Mouse (Mus musculus) E14TG2a.4 (cell line): ENCODE data around the gene Zcchc7.
A peak's percentile ranks its signal among the peaks of the same experiment; 100 is the strongest.

Experiments used
- H3K27me3 ChIP-seq: 2 replicates; pipeline ENCODE4 v1.6.1; 2014; ENCODE audit warnings: low read length, control low read depth; ENCODE audit not compliant: insufficient read depth
- H3K36me3 ChIP-seq: 2 replicates; pipeline ENCODE4 v1.6.1; 2014; ENCODE audit warnings: low read length, control low read depth; ENCODE audit not compliant: insufficient read depth
- H3K4me1 ChIP-seq: replicated peaks from 2 replicates; pipeline ENCODE4 v1.6.1; 2014; ENCODE audit warnings: low read depth, low read length, control low read depth
- H3K4me3 ChIP-seq: replicated peaks from 2 replicates; pipeline ENCODE4 v1.5.1; 2014; ENCODE audit warnings: mild to moderate bottlenecking, low read length
- H3K9me3 ChIP-seq: 2 replicates; pipeline ENCODE4 v1.6.1; 2014; ENCODE audit warnings: low read length, control low read depth
- CTCF ChIP-seq: conservative IDR thresholded peaks from 2 replicates; pipeline ENCODE4 v1.5.1; 2014; ENCODE audit warnings: low read length
- NANOG ChIP-seq: IDR thresholded peaks from 2 replicates; pipeline ENCODE4 v1.6.1; 2014; ENCODE audit warnings: borderline replicate concordance, low read length, mixed read lengths
- POU5F1 ChIP-seq: IDR thresholded peaks from 2 replicates; pipeline ENCODE4 v1.6.1; 2014; ENCODE audit warnings: low read length, borderline replicate concordance

Gene Zcchc7

DNA sequence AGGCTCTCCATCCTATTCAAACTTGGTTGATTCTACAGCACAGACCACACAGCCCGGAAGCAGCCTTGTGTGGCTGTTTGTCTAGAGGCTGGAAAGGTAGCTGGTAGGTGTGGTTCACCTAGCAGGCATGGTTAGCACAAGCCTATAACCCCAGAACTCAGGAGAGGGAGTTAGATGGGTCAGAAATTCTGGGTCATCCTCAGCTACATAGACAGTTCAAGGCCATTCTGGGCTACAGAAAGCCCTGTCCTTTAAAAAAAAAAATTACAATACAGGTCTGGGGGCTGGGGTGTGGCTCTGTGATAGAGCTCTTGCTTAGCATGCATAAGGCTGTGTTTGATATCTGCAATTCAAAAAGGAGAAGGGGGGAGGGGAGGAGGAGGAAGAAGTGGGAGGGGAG lies 192.6 kb downstream of the Zcchc7 start:
- no peaks in the 10 kb centered on the region for H3K36me3 ChIP-seq
- H3K4me1 ChIP-seq: peaks cover 68% of the 10 kb centered on the region
- H3K4me3 ChIP-seq: no peak overlapping the region
- no peaks in the 10 kb centered on the region for H3K27me3 ChIP-seq
- peaks cover 6% of the 10 kb centered on the region; the same call in 1 of the 2 replicates for H3K9me3 ChIP-seq
- no peak for TF ChIP-seq CTCF
- TF ChIP-seq POU5F1: no peak
- TF ChIP-seq NANOG: no peak

DNA sequence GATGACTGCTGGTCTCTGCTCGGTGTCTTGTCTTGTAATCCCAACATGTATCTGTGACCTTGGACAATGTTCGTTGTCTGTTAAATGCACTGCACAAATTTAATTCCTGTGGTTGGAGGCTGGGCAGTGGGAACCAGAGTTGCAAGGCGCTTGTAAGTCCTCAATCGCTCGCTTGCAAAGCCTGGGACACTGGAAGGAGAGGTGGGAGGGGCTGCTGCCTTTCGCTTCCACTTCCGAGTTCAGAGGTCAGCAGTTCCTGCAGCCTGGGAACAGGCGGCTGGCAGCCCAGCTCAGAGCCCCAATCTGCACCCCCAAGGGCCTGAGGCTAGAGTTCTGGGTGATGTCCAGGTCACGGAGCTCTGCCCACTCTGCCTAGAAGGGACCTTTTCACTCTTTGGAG lies 197.4 kb downstream of the Zcchc7 start:
- Histone ChIP-seq H3K27me3 (no peaks in the 10 kb centered on the region), H3K4me3 (peak overlapping the region; percentile 83), H3K4me1 (peaks cover 66% of the 10 kb centered on the region), H3K9me3 (peaks cover 6% of the 10 kb centered on the region; the same call in 1 of the 2 replicates), H3K36me3 (no peaks in the 10 kb centered on the region)
- TF ChIP-seq POU5F1 (no peak), NANOG (no peak), CTCF (no peak)

DNA sequence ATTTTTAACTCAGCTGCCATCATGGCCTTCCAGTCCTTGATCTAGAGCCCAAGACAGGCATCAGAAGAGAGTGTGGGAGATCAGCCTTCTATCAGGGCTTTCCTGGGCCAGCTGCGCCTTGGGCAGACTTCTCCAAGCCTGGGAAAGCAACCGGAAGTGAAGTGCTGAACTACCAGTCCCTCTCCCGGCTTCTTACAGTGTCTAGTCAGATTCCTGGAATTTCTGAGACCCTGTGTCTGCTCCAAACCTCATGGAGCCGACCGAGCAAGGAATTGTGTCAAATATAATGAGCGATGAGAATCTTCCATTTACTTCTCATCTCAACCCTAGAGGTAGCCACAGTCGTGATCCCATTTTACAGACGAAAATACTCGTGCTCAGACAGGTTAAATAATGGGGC lies 203.1 kb downstream of the Zcchc7 start:
- Histone ChIP-seq H3K27me3 (peaks cover under 1% of the 10 kb centered on the region; the same call in 1 of the 2 replicates), H3K4me3 (peak overlapping the region; percentile 60), H3K9me3 (no peaks in the 10 kb centered on the region), H3K36me3 (no peaks in the 10 kb centered on the region), H3K4me1 (peaks cover 79% of the 10 kb centered on the region)
- no peak for TF ChIP-seq CTCF

DNA sequence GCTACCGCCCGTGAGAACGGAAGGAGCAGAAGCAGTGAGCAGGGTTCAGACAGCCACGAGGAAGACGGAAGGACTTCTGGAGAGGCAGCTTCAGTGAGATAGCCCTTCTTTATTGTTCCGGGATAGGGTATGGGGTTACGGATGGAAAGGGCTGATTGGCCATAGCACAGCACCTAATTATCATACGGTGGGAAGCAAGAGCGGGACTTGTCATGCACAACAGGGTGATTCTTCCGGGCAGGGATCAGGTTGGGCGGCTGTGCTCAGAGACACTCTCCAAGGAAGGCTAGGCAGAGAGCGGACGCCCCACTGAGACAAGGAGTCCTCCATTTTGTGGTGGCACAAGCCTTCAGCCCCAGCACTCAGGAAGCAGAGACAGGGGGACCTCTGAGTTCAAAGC lies 203.5 kb downstream of the Zcchc7 start:
- H3K27me3 ChIP-seq: peaks cover 3% of the 10 kb centered on the region; the same call in 1 of the 2 replicates
- TF ChIP-seq NANOG: no peak
- no peak for TF ChIP-seq CTCF
- no peak for TF ChIP-seq POU5F1
- no peaks in the 10 kb centered on the region for H3K36me3 ChIP-seq
- H3K9me3 ChIP-seq: no peaks in the 10 kb centered on the region
- peaks cover 75% of the 10 kb centered on the region for H3K4me1 ChIP-seq
- peak overlapping the region; percentile 60 for H3K4me3 ChIP-seq

DNA sequence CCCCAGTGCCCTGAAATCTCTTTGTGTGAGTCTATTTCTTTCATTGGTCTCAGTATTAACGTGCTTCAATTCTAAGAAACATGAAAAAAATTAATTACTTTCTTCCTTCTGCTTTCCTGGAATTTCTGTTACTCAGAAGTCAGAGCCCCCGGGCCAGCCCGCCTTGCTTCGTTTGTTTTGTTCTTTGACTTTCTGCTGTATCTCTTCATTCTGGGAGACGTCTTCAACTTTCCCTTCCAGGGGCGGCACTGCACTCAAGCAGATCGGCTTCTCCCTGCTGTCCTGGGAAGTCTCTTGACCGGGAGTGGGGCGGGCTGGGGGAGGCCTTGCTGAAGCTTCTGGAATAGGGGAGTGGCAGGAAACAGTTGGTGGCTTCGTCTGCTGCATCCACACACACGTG lies 207.5 kb downstream of the Zcchc7 start:
- no peaks in the 10 kb centered on the region for H3K36me3 ChIP-seq
- peaks cover 14% of the 10 kb centered on the region for H3K27me3 ChIP-seq
- H3K4me1 ChIP-seq: peaks cover 55% of the 10 kb centered on the region
- no peaks in the 10 kb centered on the region for H3K9me3 ChIP-seq
- no peak overlapping the region for H3K4me3 ChIP-seq
- TF ChIP-seq POU5F1: no peak
- no peak for TF ChIP-seq NANOG
- TF ChIP-seq CTCF: no peak

DNA sequence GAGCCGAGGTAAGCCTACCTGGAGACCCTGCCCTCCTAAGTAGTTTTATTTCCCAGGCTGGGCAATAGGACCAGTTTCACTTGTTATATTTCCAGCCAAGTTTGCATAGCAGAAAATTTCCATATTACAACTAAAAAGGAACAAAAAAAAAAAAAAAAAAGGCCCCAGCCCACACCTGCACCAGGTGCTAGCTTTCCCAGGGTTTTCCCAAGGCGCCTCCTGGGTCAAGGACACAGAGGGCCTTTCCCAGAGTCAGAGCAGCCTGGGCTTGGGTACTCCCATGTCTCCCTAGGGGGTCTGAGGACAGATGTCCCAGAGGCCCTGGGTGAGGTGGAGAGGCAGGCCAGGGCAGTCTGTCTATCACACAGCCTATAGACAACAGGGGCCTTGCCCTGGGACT lies 209.5 kb downstream of the Zcchc7 start:
- Histone ChIP-seq H3K36me3 (no peaks in the 10 kb centered on the region), H3K9me3 (no peaks in the 10 kb centered on the region), H3K4me3 (no peak overlapping the region), H3K27me3 (peaks cover 26% of the 10 kb centered on the region), H3K4me1 (peaks cover 44% of the 10 kb centered on the region)
- no peak for TF ChIP-seq NANOG
- no peak for TF ChIP-seq POU5F1
- no peak for TF ChIP-seq CTCF

DNA sequence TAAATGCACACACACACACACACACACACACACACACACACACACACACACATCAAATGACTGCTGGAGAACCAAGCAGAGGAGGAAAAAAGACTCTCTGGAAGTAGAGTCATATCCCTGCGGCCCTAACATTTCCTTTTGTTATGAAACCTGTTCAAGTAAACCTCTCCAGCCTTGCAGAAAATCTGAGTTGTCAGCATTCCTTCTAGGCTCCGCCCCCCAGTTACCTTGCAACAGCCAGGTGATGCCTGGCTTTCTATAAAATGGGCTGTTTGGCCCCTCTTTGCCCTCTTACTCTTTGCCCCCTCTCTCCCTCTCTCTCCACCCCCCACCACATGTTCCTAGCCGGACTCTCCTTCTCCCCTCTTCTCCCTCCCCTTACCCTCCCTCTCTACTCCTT lies 210.1 kb downstream of the Zcchc7 start:
- peaks cover 38% of the 10 kb centered on the region for H3K4me1 ChIP-seq
- no peak for TF ChIP-seq NANOG
- no peak for TF ChIP-seq CTCF
- TF ChIP-seq POU5F1: no peak
- H3K9me3 ChIP-seq: no peaks in the 10 kb centered on the region
- H3K27me3 ChIP-seq: peaks cover 26% of the 10 kb centered on the region
- H3K4me3 ChIP-seq: no peak overlapping the region
- no peaks in the 10 kb centered on the region for H3K36me3 ChIP-seq

DNA sequence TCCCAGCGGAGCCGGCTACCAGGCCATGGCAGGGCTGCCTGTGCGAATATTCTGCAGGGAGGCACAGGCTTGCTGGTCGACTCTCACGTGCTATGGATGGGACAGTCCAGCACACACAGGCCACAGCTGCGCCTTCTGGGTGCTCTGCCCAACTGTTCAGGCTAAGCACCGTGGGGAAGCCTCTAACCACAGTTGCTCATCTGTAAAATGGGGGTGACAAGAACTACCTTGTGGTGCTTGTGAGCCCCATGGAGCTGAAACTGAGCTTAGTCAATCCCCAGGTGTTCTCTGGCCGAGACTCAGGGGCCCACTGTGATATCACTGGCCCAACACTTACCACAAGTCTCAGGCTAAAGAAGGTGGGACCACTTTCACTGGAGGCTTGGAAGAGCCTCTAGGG lies 211.7 kb downstream of the Zcchc7 start:
- no peak for TF ChIP-seq NANOG
- TF ChIP-seq CTCF: no peak
- no peak for TF ChIP-seq POU5F1
- H3K4me1 ChIP-seq: peaks cover 31% of the 10 kb centered on the region
- H3K36me3 ChIP-seq: no peaks in the 10 kb centered on the region
- no peak overlapping the region for H3K4me3 ChIP-seq
- H3K9me3 ChIP-seq: no peaks in the 10 kb centered on the region
- H3K27me3 ChIP-seq: peaks cover 30% of the 10 kb centered on the region

DNA sequence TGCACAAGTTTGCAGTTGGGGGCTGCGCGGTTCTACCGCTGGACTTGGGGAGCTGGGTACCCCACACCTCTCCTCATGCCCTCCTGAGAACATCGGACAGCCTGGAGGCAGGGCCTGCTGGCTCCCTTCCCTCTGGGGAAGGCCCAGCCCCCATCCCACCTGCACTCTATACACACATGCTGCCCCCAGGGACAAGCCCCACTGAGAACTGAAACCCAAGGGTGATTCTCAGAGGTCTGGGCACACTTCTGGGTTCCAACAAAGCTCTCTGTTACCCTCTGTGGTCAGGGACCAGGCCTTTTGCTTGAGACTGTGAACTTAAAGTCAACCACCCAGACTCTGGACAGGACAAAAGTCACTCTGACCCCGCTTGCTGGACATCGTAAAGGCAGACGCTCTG lies 214.4 kb downstream of the Zcchc7 start:
- H3K36me3 ChIP-seq: no peaks in the 10 kb centered on the region
- H3K27me3 ChIP-seq: peaks cover 29% of the 10 kb centered on the region
- H3K9me3 ChIP-seq: peaks cover 3% of the 10 kb centered on the region; the same call in 1 of the 2 replicates
- TF ChIP-seq NANOG: no peak
- no peak for TF ChIP-seq CTCF
- TF ChIP-seq POU5F1: no peak
- peaks cover 31% of the 10 kb centered on the region for H3K4me1 ChIP-seq
- H3K4me3 ChIP-seq: no peak overlapping the region
